Mouse (Mus musculus) neural tube, embryonic 15.5 days (tissue): ENCODE results near the gene Ntrk2. TPM values are rescaled to one million over a fixed set of nuclear protein-coding genes. Genes with fewer than 3 reads are reported as not detected.

Source experiments
- ATAC-seq: fragments of 200-750 bp; cut with Nextera tagmentation; 2 replicates; pipeline ENCODE4 v1.8.0; 2017; ENCODE audit warnings: mild to moderate bottlenecking, moderate TSS enrichment, moderate library complexity; ENCODE audit not compliant: low FRiP score
- H3K27ac ChIP-seq: fragments of 300-500 bp; sonication (generic); replicated peaks from 2 replicates; pipeline ENCODE4 v1.5.1; 2015; ENCODE audit warnings: mild to moderate bottlenecking, inconsistent platforms
- H3K27me3 ChIP-seq: fragments of 300-500 bp; sonication (generic); replicated peaks from 2 replicates; pipeline ENCODE4 v1.6.1; 2015; ENCODE audit warnings: inconsistent platforms
- H3K36me3 ChIP-seq: fragments of 300-500 bp; sonication (generic); 2 replicates; pipeline ENCODE4 v1.6.1; 2015; ENCODE audit warnings: inconsistent platforms
- H3K4me1 ChIP-seq: fragments of 300-500 bp; sonication (generic); 2 replicates; pipeline ENCODE4 v1.6.1; 2015; ENCODE audit warnings: inconsistent platforms
- H3K4me2 ChIP-seq: fragments of 300-500 bp; sonication (generic); 2 replicates; pipeline ENCODE4 v1.6.1; 2015; ENCODE audit warnings: inconsistent platforms, mild to moderate bottlenecking, moderate library complexity
- H3K4me3 ChIP-seq: fragments of 300-500 bp; sonication (generic); replicated peaks from 2 replicates; pipeline ENCODE4 v1.5.1; 2015; ENCODE audit warnings: mild to moderate bottlenecking, inconsistent platforms
- H3K9ac ChIP-seq: fragments of 300-500 bp; sonication (generic); replicated peaks from 2 replicates; pipeline ENCODE4 v1.6.1; 2015; ENCODE audit warnings: mild to moderate bottlenecking, inconsistent platforms
- H3K9me3 ChIP-seq: fragments of 300-500 bp; sonication (generic); replicated peaks from 2 replicates; pipeline ENCODE4 v1.6.1; 2016; ENCODE audit warnings: inconsistent platforms
- WGBS: fragments of 180-500 bp; shearing (Covaris S2); methylation state at CpG from one replicate; pipeline ENCODE4 v1.1.7; 2015; ENCODE audit warnings: mixed read lengths; 5-methylcytosine and 5-hydroxymethylcytosine counted together
- polyA plus RNA-seq: library from polyadenylated mRNA; unstranded; fragments of >200 nt; fragmentation: Nextera tagmentation; extraction: Ambion mirVana; gene quantifications from 2 replicates; pipeline ENCODE4 v1.2.1, GENCODE M21; 2015

Gene Ntrk2
- polyA plus RNA-seq, 1 experiment from 2014 or later = 132 TPM

DNA sequence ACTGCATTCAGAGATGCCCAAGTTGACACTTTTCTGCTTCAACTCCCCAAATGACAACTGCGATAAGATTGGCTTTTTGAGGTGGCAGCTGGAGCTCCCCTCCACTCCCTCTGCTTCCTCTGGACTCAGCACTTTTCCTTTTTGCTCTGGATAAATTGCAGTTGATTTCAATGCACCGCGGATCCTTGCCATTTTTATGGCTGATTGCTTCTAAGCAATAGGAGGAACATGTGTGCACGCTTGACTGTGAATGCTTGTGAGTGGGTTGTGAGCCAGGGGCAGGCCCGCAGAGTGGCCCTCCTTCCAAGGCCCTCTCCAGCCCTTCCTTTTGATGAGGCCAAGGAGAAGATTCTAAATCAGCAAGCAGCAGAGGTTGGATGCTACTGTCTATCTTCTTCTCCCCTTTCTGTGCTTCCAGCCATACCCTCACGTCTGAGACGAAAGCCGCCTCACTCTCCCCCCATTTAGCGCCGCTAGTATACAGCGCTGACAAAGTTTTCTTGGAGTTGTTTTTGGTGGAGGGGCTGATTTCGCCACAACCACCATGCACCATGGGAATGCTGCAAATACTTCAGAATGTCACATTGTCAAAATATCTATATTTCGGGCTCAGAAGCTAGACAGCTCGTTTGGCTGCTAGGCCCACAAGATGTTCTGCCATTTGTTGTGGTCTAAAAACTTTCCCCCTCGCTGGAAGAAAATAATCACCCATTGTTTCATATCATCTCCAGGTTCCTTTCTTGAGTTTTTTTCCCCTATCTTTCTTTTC is 122.5 kb downstream of the Ntrk2 start:
- Histone ChIP-seq H3K4me3 (no peak overlapping the region), H3K4me2 (no peak overlapping the region), H3K9me3 (no peaks in the 10 kb centered on the region), H3K4me1 (peaks cover 27% of the 10 kb centered on the region), H3K9ac (no peak overlapping the region), H3K36me3 (no peaks in the 10 kb centered on the region), H3K27me3 (no peaks in the 10 kb centered on the region), H3K27ac (peak overlapping the region; percentile 51; the same call in 1 of the 2 replicates)
- WGBS = 60% methylated on average over 15 of the region's 15 CpGs
- no peak for ATAC-seq

DNA sequence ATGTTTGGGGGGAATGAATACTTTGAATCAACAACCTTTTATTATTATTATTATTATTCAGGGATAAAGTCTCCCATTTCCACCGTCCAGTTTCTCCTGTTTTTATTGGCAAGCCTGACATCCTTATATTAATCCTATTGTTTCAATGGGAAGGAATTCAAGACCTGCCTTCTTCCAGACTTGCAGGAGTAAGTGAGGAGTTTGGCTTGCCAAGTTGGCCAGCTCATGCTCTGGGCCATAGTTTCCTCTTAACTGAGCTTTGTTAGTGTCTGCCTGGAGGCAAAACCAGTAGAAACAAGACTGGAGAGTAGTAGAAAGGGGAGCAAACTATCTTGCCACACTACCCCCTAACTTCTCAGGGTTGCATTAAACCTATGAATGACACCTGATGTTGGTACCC is 123.8 kb downstream of the Ntrk2 start:
- no peak overlapping the region for H3K9ac ChIP-seq

DNA sequence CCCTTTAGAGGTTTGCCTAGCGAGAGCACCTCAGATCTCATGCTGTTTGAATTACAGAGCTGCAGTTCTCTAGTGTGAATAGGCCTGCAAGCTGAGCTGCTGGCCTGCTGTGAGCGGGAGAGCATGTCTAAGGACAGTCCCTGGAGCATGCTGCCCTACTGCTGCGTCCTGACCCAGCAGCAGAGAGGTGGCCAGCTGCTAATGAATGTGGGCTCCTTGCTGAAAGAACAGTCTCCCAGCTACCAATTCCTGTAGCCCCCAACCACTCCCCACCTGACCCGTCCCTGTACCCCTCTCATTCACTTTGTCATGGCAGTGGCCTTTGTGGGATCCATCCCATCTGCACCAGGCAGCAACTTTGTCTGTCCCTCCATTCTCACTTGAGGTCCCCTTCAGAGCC is 126.8 kb downstream of the Ntrk2 start:
- no peak for ATAC-seq
- WGBS = 25% methylated on average over 4 of the region's 4 CpGs
- Histone ChIP-seq H3K9ac (no peak overlapping the region), H3K4me2 (no peak overlapping the region), H3K4me1 (peaks cover 49% of the 10 kb centered on the region), H3K4me3 (no peak overlapping the region), H3K9me3 (no peaks in the 10 kb centered on the region), H3K27ac (0 out of 2 replicates have a peak overlapping the region, but pooled peaks have one; percentile 10), H3K27me3 (no peaks in the 10 kb centered on the region), H3K36me3 (no peaks in the 10 kb centered on the region)

More for the DNA sequence above, 123.8 kb downstream of the Ntrk2 start:
- WGBS = 71% methylated on average over 1 of the region's 1 CpGs
- no peak overlapping the region for H3K27ac ChIP-seq
- H3K36me3 ChIP-seq = no peaks in the 10 kb centered on the region
- peaks cover 35% of the 10 kb centered on the region for H3K4me1 ChIP-seq
- no peak for ATAC-seq
- H3K4me3 ChIP-seq = no peak overlapping the region
- no peaks in the 10 kb centered on the region for H3K9me3 ChIP-seq
- H3K27me3 ChIP-seq = no peaks in the 10 kb centered on the region
- H3K4me2 ChIP-seq = no peak overlapping the region

DNA sequence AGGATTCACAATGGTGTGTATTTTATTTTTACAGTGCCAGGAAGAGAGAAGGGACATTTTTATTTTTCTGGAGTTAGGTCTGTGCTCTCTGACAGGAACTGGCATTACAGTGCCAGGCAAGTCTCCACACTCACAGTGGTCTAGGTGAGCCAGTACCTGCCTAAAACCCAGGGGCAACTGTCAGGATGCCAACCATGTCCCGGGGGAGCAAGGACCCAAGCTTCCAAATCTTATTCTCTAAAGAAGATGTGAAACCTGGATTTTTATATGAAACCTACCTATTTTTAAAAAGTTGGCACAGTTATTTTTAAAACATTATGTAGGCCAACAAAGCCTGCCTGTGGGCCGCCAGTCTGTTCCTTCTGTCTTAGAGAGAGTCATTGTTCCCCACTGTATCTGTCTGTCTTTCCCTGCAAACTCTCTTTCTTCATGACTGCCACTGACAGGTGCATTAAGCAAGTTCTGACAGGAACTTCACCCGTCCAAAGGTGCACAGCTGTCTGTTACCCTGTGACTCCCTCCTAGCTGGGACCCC is 128.3 kb downstream of the Ntrk2 start:
- Histone ChIP-seq H3K4me2 (no peak overlapping the region), H3K9me3 (no peaks in the 10 kb centered on the region), H3K4me3 (no peak overlapping the region), H3K4me1 (peaks cover 48% of the 10 kb centered on the region), H3K9ac (no peak overlapping the region), H3K27me3 (no peaks in the 10 kb centered on the region), H3K36me3 (no peaks in the 10 kb centered on the region), H3K27ac (no peak overlapping the region)
- 87% methylated on average over 3 of the region's 3 CpGs for WGBS
- no peak for ATAC-seq

DNA sequence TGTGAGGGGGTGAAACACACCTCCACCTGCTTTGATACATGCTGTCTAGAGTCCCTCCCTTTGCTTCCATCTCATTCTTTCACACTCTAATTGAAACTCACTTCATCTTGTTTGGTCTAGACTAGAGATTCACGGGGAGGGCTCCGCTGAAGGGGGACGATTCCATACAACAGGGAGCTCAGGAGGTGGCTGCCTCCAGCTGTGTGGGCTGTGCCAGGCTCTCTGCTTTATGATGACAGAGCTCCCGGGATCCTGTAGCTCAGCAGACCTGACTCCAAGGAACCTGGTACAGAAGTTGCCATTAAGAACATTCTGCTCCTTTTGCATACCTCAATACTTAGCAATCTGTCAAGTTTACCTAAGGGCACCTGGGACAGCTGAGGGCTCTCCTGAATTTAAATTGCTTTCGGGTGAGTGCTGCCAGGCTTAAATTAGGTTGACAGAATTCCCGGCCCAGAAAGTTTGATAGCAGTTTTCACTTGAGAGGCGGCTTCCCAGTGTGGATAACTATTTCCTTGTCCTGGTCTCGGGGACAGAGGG is 129.7 kb downstream of the Ntrk2 start:
- H3K4me1 ChIP-seq = peaks cover 51% of the 10 kb centered on the region
- no peak overlapping the region for H3K4me2 ChIP-seq
- H3K4me3 ChIP-seq = no peak overlapping the region
- 4% methylated on average over 8 of the region's 8 CpGs for WGBS
- no peaks in the 10 kb centered on the region for H3K27me3 ChIP-seq
- peak; percentile 46; the same call in 1 of the 2 replicates for ATAC-seq
- no peaks in the 10 kb centered on the region for H3K36me3 ChIP-seq
- H3K9ac ChIP-seq = no peak overlapping the region
- no peaks in the 10 kb centered on the region for H3K9me3 ChIP-seq
- peak overlapping the region; percentile 45; the same call in 1 of the 2 replicates for H3K27ac ChIP-seq

DNA sequence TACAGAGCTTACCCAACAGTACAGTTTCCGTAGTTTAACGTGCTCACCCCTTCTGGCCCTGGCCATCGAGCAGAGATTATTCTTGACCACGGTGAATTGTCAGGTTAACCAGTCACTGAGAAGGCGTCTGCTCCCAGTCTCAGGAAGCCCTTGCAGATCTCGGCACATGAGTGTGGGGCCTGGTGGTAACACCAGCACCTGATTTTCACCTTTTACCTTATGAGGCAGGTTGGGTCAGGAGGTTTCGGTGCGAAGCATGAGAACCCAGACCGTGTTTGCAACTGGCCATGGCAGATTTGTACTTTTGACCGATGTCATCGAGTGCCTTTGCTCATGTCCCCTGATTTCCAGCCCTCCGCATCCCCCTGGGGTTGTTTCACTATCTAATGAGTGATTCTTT is 131.5 kb downstream of the Ntrk2 start:
- peaks cover 56% of the 10 kb centered on the region for H3K4me1 ChIP-seq
- H3K27ac ChIP-seq = no peak overlapping the region
- no peaks in the 10 kb centered on the region for H3K9me3 ChIP-seq
- no peak for ATAC-seq
- no peak overlapping the region for H3K4me2 ChIP-seq
- no peak overlapping the region for H3K4me3 ChIP-seq
- H3K36me3 ChIP-seq = no peaks in the 10 kb centered on the region
- 95% methylated on average over 12 of the region's 12 CpGs for WGBS
- no peak overlapping the region for H3K9ac ChIP-seq
- no peaks in the 10 kb centered on the region for H3K27me3 ChIP-seq

DNA sequence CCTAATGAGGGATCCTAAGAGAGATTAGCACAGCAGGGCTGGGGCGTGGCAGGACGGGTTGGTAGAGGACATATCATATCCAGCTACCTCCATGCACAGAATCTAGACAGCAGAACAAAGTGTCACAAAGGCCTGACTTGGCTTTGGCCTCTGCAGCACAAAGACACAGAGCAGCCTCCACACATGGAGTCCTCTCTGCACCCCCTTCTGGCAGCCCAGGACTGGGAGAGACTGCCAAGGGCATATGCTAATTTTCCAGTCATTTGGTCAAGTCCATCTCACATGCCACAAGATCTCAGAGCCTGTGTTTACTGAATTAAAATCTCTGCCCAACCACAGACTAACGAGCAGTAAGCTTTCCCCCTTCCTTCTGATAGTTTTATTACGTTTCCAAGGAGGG is 132.1 kb downstream of the Ntrk2 start:
- Histone ChIP-seq H3K27ac (peak overlapping the region; percentile 45; the same call in 1 of the 2 replicates), H3K27me3 (no peaks in the 10 kb centered on the region), H3K9ac (no peak overlapping the region), H3K4me3 (no peak overlapping the region), H3K4me2 (no peak overlapping the region), H3K9me3 (no peaks in the 10 kb centered on the region), H3K4me1 (peaks cover 51% of the 10 kb centered on the region), H3K36me3 (no peaks in the 10 kb centered on the region)
- WGBS = 66% methylated on average over 4 of the region's 4 CpGs
- no peak for ATAC-seq

DNA sequence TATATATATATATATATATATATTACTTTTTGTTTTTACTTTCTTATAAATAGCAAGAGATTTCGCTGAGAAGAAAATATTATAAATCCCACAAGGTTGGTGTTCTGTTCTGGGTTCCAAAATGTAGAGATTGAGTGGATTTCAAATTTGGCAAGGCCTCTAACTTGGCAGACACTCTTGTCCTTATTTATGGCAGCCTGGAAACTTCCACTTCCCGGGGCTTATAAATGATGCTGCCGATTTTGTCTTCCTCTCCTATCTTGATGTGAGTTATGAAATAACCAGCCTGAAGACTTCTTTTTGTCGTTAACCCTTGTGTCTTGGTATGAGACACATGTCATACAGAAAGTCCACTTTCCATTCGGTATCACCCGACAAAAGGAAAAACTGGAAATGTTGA is 133.8 kb downstream of the Ntrk2 start:
- 89% methylated on average over 6 of the region's 6 CpGs for whole genome bisulfite sequencing
- H3K9me3 ChIP-seq = no peaks in the 10 kb centered on the region
- H3K4me1 ChIP-seq = peaks cover 41% of the 10 kb centered on the region
- no peaks in the 10 kb centered on the region for H3K36me3 ChIP-seq
- ATAC-seq = no peak
- H3K27me3 ChIP-seq = no peaks in the 10 kb centered on the region
- H3K9ac ChIP-seq = no peak overlapping the region
- no peak overlapping the region for H3K27ac ChIP-seq
- no peak overlapping the region for H3K4me2 ChIP-seq
- no peak overlapping the region for H3K4me3 ChIP-seq

DNA sequence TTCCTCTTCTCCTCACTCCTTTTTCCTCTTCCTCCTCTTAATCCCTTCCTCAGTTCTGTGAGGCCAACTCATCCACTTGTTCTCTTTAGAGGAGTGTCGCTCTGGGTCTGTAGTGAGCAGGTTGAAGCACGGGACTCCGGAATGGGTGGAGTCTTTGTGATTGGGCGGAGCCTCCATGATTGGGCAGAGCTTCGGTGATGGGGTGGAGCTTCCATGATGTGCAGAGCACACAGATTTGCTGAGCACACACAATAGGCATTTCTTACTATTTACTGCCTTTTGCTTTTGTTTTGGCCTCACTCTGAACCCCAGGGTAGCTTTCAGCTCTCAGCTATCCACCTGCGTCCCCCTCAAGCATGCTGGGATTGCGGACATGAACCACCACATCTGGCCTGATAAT is 134.4 kb downstream of the Ntrk2 start:
- Histone ChIP-seq H3K9ac (no peak overlapping the region), H3K36me3 (no peaks in the 10 kb centered on the region), H3K9me3 (no peaks in the 10 kb centered on the region), H3K4me2 (no peak overlapping the region), H3K4me1 (peaks cover 41% of the 10 kb centered on the region), H3K27ac (0 out of 2 replicates have a peak overlapping the region, but pooled peaks have one; percentile 28), H3K4me3 (no peak overlapping the region), H3K27me3 (no peaks in the 10 kb centered on the region)
- 43% methylated on average over 7 of the region's 7 CpGs for WGBS
- no peak for ATAC-seq

DNA sequence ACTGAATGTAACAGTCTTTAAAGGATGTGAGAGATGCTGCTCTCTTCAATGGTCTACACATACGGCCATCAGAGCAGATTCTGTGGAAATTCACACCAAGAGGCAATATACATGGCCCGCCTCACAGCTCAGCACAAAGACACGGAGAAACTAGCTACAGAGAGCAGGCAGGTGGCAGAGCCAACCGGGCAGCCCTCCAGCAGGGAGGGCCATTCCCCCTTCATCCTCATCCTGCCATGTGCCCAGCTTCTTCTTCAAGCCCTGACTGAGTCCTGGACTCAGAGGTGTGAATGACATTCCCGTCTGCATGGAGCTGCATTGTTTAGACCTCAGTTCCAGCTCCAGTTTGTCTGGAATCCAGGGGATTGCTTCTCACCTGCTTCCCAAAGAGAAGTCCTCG is 139.4 kb downstream of the Ntrk2 start:
- no peak for ATAC-seq
- Histone ChIP-seq H3K27ac (peak overlapping the region; percentile 46; the same call in 1 of the 2 replicates), H3K4me3 (no peak overlapping the region), H3K27me3 (no peaks in the 10 kb centered on the region), H3K36me3 (no peaks in the 10 kb centered on the region), H3K9me3 (no peaks in the 10 kb centered on the region), H3K4me1 (peaks cover 34% of the 10 kb centered on the region), H3K9ac (no peak overlapping the region), H3K4me2 (no peak overlapping the region)
- WGBS = 73% methylated on average over 6 of the region's 6 CpGs

DNA sequence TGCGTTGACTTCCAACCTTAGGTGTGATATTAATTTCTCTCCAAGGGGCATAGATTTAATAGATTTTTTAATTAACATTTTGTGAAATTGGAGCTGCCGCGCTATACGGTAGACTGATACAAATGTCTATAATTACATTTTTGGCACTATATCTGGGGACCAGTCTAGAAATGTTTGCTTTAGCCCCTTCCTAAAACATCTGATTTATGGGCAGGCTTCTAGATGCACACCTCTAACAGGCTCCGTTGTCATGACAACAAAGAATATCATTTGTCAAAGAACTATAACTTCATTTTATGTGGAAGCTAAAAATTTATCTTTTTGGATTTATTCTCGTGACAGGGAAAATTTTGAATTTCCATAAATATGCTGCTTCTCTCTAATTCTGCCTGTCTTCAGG is 140.2 kb downstream of the Ntrk2 start:
- H3K4me3 ChIP-seq = no peak overlapping the region
- H3K27me3 ChIP-seq = no peaks in the 10 kb centered on the region
- peaks cover 25% of the 10 kb centered on the region for H3K4me1 ChIP-seq
- 47% methylated on average over 6 of the region's 6 CpGs for WGBS
- H3K4me2 ChIP-seq = no peak overlapping the region
- no peaks in the 10 kb centered on the region for H3K36me3 ChIP-seq
- peak; percentile 31; the same call in 1 of the 2 replicates for ATAC-seq
- H3K27ac ChIP-seq = peak overlapping the region; percentile 46; the same call in 1 of the 2 replicates
- H3K9ac ChIP-seq = no peak overlapping the region
- H3K9me3 ChIP-seq = no peaks in the 10 kb centered on the region

DNA sequence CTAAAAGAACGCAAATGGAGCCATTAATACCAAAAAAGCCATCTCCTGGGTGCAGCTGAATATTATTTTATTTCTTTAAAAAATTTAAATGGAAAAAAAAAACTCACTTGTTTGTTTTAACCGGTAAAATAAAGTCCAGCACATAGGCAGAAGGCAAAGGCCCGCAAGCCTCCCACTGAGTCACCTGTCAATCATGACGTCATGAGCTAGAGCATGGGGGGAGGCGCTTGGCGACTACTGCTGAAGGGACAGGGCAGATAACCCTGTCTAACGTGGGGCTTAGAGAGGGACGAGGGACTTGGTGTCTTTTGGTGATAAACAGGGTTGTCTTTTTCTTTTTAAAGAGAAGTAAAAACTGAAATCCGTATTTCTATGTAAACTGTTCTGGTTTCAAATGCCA is 140.7 kb downstream of the Ntrk2 start:
- Histone ChIP-seq H3K4me2 (no peak overlapping the region), H3K4me3 (no peak overlapping the region), H3K9ac (no peak overlapping the region), H3K27ac (peak overlapping the region; percentile 14; the same call in 1 of the 2 replicates), H3K27me3 (no peaks in the 10 kb centered on the region), H3K4me1 (peaks cover 23% of the 10 kb centered on the region), H3K9me3 (no peaks in the 10 kb centered on the region), H3K36me3 (no peaks in the 10 kb centered on the region)
- 46% methylated on average over 9 of the region's 9 CpGs for WGBS
- ATAC-seq = no peak
